Mouse (Mus musculus): ENCODE data around the gene Gng12. TPM values are rescaled to one million over a fixed set of nuclear protein-coding genes. Genes with fewer than 3 reads are reported as not detected.

Gng12 gene
- total and polyA plus RNA-seq, 2 experiments from 2014 or later: 27.8 to 52.0 TPM

DNA sequence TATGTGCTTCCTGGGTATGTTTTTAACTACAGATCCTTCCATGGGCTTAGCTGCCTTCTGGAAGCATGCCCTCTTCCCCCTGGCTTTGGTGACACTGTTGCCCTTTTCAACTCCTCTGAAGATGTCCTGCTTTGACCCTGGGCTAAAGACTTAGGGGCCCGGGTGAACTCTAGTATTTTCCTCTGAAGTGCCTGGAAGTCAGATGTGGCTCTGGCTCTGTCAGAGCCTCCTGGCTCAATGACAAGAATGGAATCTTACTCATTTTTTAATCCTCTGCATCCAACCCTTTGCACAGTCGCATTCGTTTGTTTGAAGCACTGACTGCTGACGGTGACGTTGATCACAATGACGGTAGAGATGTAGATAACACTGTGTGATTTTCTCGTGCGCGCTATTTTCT lies 96.0 kb downstream of the Gng12 start:
- ATAC-seq: no peak
- 81% methylated on average over 9 of the region's 9 CpGs for WGBS

DNA sequence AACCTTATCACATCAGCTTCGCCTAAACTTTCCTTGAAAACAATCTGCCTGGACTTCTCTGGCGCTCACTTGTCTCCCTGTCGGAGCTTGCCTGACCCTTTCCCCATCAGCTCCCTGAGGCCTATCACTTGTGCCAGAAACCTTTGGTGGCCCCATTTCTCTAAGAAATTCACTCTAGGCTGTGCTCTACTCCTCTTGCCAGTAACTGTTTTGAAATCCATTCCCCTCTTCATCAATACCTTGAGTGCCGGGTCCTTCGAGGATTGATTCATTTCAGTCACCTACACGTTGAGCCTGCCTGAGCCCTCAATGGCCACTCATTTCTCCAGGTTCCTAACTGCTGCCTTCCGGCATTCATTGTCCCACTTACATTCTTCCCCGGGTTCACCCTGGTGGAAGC lies 96.6 kb downstream of the Gng12 start:
- DNase-seq (no peak), ATAC-seq (no peak)
- Histone ChIP-seq H3K4me3 (ENCODE audit: low read depth, low read length) (no peak overlapping the region), H3K27ac (ENCODE audit: low read depth, low read length) (no peak overlapping the region), H3K4me1 (ENCODE audit: insufficient read depth) (no peaks in the 10 kb centered on the region), H3K9ac (no peak overlapping the region), H3K36me3 (ENCODE audit: insufficient read depth) (no peaks in the 10 kb centered on the region), H3K9me3 (ENCODE audit: low read length) (no peaks in the 10 kb centered on the region), H3K27me3 (ENCODE audit: insufficient read depth, low read length) (no peaks in the 10 kb centered on the region), H3K4me2 (ENCODE audit: low read depth) (no peak overlapping the region)
- 91% methylated on average over 8 of the region's 8 CpGs for WGBS
- TF ChIP-seq CTCF (IDR thresholded peaks at IDR 0.05; ENCODE audit: low read depth): no peak

More for the DNA sequence above, 96.0 kb downstream of the Gng12 start:
- no peak for DNase-seq
- Histone ChIP-seq H3K4me1 (ENCODE audit: insufficient read depth) (no peaks in the 10 kb centered on the region), H3K4me2 (ENCODE audit: low read depth) (no peak overlapping the region), H3K9me3 (ENCODE audit: low read length) (no peaks in the 10 kb centered on the region), H3K4me3 (ENCODE audit: low read depth, low read length) (no peak overlapping the region), H3K36me3 (ENCODE audit: insufficient read depth) (no peaks in the 10 kb centered on the region), H3K27me3 (ENCODE audit: insufficient read depth, low read length) (no peaks in the 10 kb centered on the region), H3K27ac (ENCODE audit: low read depth, low read length) (no peak overlapping the region), H3K9ac (no peak overlapping the region)
- TF ChIP-seq CTCF (IDR thresholded peaks at IDR 0.05; ENCODE audit: low read depth): no peak

DNA sequence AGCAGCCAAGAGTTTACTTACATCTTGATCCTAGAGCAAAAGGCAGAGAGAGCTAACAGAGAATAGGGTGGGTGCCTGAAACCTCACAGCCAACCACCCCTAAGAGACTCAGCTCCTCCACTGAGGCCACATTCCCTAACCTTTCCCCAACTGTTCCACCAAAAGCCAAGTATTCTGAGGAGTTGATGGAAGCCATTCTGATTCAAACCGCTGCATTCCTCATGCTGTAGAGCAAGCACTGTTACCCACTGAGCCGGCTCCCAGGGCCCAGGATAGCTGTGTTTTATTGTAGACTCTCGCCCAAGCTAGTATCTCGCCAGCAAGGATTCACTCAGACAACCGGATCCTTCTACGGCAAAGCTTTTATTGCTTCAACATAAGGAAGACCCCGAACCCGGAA lies 98.8 kb downstream of the Gng12 start:
- H3K9ac ChIP-seq: no peak overlapping the region
- 94% methylated on average over 8 of the region's 8 CpGs for WGBS
- H3K27ac ChIP-seq (ENCODE audit: low read depth, low read length): no peak overlapping the region
- no peaks in the 10 kb centered on the region for H3K27me3 ChIP-seq (ENCODE audit: insufficient read depth, low read length)
- TF ChIP-seq CTCF (IDR thresholded peaks at IDR 0.05; ENCODE audit: low read depth): no peak
- H3K4me1 ChIP-seq (ENCODE audit: insufficient read depth): no peaks in the 10 kb centered on the region
- no peak for DNase-seq
- no peaks in the 10 kb centered on the region for H3K36me3 ChIP-seq (ENCODE audit: insufficient read depth)
- H3K4me2 ChIP-seq (ENCODE audit: low read depth): no peak overlapping the region
- no peaks in the 10 kb centered on the region for H3K9me3 ChIP-seq (ENCODE audit: low read length)
- no peak overlapping the region for H3K4me3 ChIP-seq (ENCODE audit: low read depth, low read length)
- no peak for ATAC-seq

DNA sequence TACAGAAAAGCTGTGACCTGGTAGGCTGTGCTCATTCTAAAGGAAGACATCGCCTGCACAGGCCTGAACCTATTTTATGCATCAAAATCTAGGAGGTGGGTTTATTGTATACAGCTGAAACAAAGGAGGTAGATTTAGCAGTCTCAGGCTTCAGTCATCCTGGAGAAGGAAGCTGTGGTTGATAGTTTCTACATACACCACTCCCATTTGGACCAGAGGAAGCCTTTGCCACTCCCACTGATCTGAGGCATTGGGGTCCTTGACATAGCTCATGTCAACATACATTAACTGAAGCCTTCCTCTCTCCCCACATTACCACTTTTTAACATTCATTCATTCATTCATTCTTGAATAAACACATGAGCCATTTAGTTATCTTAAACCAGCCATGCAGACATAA lies 99.6 kb downstream of the Gng12 start:
- Histone ChIP-seq H3K27ac (ENCODE audit: low read depth, low read length) (no peak overlapping the region), H3K9me3 (ENCODE audit: low read length) (no peaks in the 10 kb centered on the region), H3K4me1 (ENCODE audit: insufficient read depth) (no peaks in the 10 kb centered on the region), H3K36me3 (ENCODE audit: insufficient read depth) (no peaks in the 10 kb centered on the region), H3K4me3 (ENCODE audit: low read depth, low read length) (no peak overlapping the region), H3K4me2 (ENCODE audit: low read depth) (no peak overlapping the region), H3K9ac (no peak overlapping the region), H3K27me3 (ENCODE audit: insufficient read depth, low read length) (no peaks in the 10 kb centered on the region)
- no peak for TF ChIP-seq CTCF (IDR thresholded peaks at IDR 0.05; ENCODE audit: low read depth)
- 97% methylated on average over 1 of the region's 1 CpGs for WGBS
- ATAC-seq (no peak), DNase-seq (no peak)

DNA sequence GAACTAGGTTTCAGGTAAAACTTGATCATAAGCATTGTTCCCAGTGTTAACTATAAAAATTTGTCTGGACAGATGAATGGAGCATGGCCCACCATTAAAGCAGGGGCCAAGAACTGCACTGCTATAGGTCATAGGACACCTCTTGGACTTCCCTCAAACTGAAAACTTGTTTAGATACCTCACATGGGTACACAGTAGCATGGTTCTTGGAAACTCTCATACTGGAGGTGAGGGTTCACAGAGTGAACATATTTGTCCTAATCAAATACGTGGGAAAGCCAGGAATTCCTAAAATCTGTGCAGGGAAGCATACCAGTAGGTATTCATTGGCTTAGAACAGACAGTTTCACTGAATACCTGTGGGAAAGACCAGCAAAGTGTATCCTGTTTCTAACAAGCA lies 100.1 kb downstream of the Gng12 start:
- no peak for TF ChIP-seq CTCF (IDR thresholded peaks at IDR 0.05; ENCODE audit: low read depth)
- DNase-seq (no peak), ATAC-seq (no peak)
- no peaks in the 10 kb centered on the region for H3K9me3 ChIP-seq (ENCODE audit: low read length)
- H3K4me1 ChIP-seq (ENCODE audit: insufficient read depth): no peaks in the 10 kb centered on the region
- WGBS: 80% methylated on average over 1 of the region's 1 CpGs
- no peak overlapping the region for H3K9ac ChIP-seq
- H3K4me3 ChIP-seq (ENCODE audit: low read depth, low read length): no peak overlapping the region
- no peaks in the 10 kb centered on the region for H3K36me3 ChIP-seq (ENCODE audit: insufficient read depth)
- no peak overlapping the region for H3K4me2 ChIP-seq (ENCODE audit: low read depth)
- no peaks in the 10 kb centered on the region for H3K27me3 ChIP-seq (ENCODE audit: insufficient read depth, low read length)
- no peak overlapping the region for H3K27ac ChIP-seq (ENCODE audit: low read depth, low read length)

DNA sequence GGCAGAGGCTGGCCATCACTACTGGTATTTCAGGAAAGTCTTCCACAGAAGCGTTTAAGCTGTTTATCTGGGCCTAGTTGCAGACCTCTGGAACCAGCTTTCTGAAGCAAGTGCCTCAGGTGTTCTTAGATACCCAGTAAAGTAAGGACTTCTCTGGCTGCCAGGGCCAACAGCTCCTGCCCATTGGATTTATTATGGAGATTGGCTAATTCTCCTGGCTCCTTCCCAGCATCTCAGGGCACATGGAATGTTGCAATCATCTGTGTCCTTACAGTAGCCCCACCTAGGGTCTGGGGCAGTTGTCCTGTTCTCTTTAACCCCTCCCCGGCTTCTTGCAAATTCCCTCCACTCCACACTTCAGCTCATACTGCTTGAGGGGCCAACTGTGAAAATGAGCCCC lies 102.4 kb downstream of the Gng12 start:
- ATAC-seq (no peak), DNase-seq (no peak)
- Histone ChIP-seq H3K27ac (ENCODE audit: low read depth, low read length) (no peak overlapping the region), H3K4me1 (ENCODE audit: insufficient read depth) (no peaks in the 10 kb centered on the region), H3K9ac (no peak overlapping the region), H3K4me3 (ENCODE audit: low read depth, low read length) (no peak overlapping the region), H3K4me2 (ENCODE audit: low read depth) (no peak overlapping the region), H3K27me3 (ENCODE audit: insufficient read depth, low read length) (no peaks in the 10 kb centered on the region), H3K36me3 (ENCODE audit: insufficient read depth) (no peaks in the 10 kb centered on the region), H3K9me3 (ENCODE audit: low read length) (no peaks in the 10 kb centered on the region)
- TF ChIP-seq CTCF (IDR thresholded peaks at IDR 0.05; ENCODE audit: low read depth): no peak
- 75% methylated on average over 2 of the region's 2 CpGs for WGBS

DNA sequence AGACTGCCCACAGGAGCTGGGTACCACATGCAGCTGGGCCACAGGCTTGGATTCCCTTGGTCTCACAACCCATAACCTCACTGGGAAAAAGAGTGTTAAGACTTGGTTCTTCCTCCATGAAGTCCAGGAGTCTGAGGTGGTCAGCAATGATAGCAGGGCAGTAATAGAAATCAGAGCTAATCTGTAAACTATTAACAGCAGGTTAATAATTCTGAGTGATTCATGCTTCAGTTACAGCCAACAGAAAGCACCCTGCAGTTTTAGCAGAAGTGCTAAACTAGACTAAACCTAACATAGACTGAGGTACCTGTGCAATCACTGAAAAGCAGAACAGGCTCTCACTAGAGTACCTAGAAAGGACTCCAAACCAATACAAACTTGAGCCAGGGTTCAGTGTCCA lies 103.6 kb downstream of the Gng12 start:
- no peak for TF ChIP-seq CTCF (IDR thresholded peaks at IDR 0.05; ENCODE audit: low read depth)
- Histone ChIP-seq H3K27me3 (ENCODE audit: insufficient read depth, low read length) (no peaks in the 10 kb centered on the region), H3K9ac (no peak overlapping the region), H3K4me1 (ENCODE audit: insufficient read depth) (no peaks in the 10 kb centered on the region), H3K36me3 (ENCODE audit: insufficient read depth) (no peaks in the 10 kb centered on the region), H3K9me3 (ENCODE audit: low read length) (no peaks in the 10 kb centered on the region), H3K27ac (ENCODE audit: low read depth, low read length) (no peak overlapping the region), H3K4me2 (ENCODE audit: low read depth) (no peak overlapping the region), H3K4me3 (ENCODE audit: low read depth, low read length) (no peak overlapping the region)
- no peak for ATAC-seq
- no peak for DNase-seq

- ATAC-seq (no peak), DNase-seq (no peak)
- TF ChIP-seq CTCF (IDR thresholded peaks at IDR 0.05; ENCODE audit: low read depth): no peak
- Histone ChIP-seq H3K27me3 (ENCODE audit: insufficient read depth, low read length) (no peaks in the 10 kb centered on the region), H3K4me2 (ENCODE audit: low read depth) (no peak overlapping the region), H3K9me3 (ENCODE audit: low read length) (no peaks in the 10 kb centered on the region), H3K36me3 (ENCODE audit: insufficient read depth) (no peaks in the 10 kb centered on the region), H3K27ac (ENCODE audit: low read depth, low read length) (no peak overlapping the region), H3K4me1 (ENCODE audit: insufficient read depth) (no peaks in the 10 kb centered on the region), H3K9ac (no peak overlapping the region), H3K4me3 (ENCODE audit: low read depth, low read length) (no peak overlapping the region)
- 87% methylated on average over 3 of the region's 3 CpGs for WGBS
Measured at GRCm38 (mm10) chr6:67009888-67010287, 113.7 kb downstream of the Gng12 start.
